Mouse (Mus musculus) small intestine, adult 2 months (tissue): ENCODE results near the gene Lmod3. TPM values are rescaled to one million over a fixed set of nuclear protein-coding genes. Genes with fewer than 3 reads are reported as not detected.
"Not testable (repeated sequence)": the region's sequence is repeated elsewhere in the genome, so short reads cannot be mapped to it uniquely, and the experiment has no call there.

Experiments used
- H3K27ac ChIP-seq: fragments of 200-500 bp; 2 replicates; pipeline ENCODE4 v1.5.1; 2012; ENCODE audit warnings: low read depth, low read length, control low read depth, inconsistent platforms; ENCODE audit not compliant: insufficient read depth
- H3K27me3 ChIP-seq: fragments of 200-500 bp; 2 replicates; pipeline ENCODE4 v1.6.1; 2012; ENCODE audit warnings: mild to moderate bottlenecking, moderate library complexity, low read length, inconsistent platforms; ENCODE audit not compliant: control insufficient read depth, insufficient read depth
- H3K36me3 ChIP-seq: fragments of 200-500 bp; 2 replicates; pipeline ENCODE4 v1.6.1; 2012; ENCODE audit warnings: mild to moderate bottlenecking, low read length, control low read depth, inconsistent platforms; ENCODE audit not compliant: control insufficient read depth, insufficient read depth
- H3K4me1 ChIP-seq: fragments of 200-500 bp; 2 replicates; pipeline ENCODE4 v1.6.1; 2012; ENCODE audit warnings: low read length, inconsistent platforms, mixed read lengths; ENCODE audit not compliant: control insufficient read depth, insufficient read depth, insufficient read length
- H3K4me3 ChIP-seq: fragments of 200-500 bp; 2 replicates; pipeline ENCODE4 v1.5.1; 2012; ENCODE audit warnings: low read depth, mild to moderate bottlenecking, control low read depth, inconsistent platforms, low read length, moderate library complexity
- CTCF ChIP-seq: fragments of 200-500 bp; IDR thresholded peaks from 2 replicates; pipeline ENCODE4 v1.5.1; 2012; ENCODE audit warnings: low read depth, mild to moderate bottlenecking, control low read depth, inconsistent platforms, low read length, moderate library complexity, mixed read lengths; ENCODE audit not compliant: insufficient replicate concordance, insufficient read length; ENCODE audit errors: extremely low read depth
- POLR2A ChIP-seq: fragments of 200-500 bp; IDR thresholded peaks from 2 replicates; pipeline ENCODE4 v1.6.1; 2012; ENCODE audit warnings: low read depth, mild to moderate bottlenecking, control low read depth, inconsistent platforms, low read length, moderate library complexity
- WGBS: fragments of 180-500 bp; shearing (Covaris S2); methylation state at CpG from one replicate; pipeline ENCODE4 v1.1.7; 2018; 5-methylcytosine and 5-hydroxymethylcytosine counted together
- polyA plus RNA-seq: library from polyadenylated mRNA; depleted of rRNA; stranded (reverse); fragments of >200 nt; gene quantifications from 2 replicates; pipeline ENCODE4 v1.2.3, GENCODE M21; 2012

Lmod3 gene
- polyA plus RNA-seq, 1 experiment, result not detected

GRCm38 (mm10) chr6:97266661-97267060, 14.1 kb upstream of the Lmod3 start:
- no peaks in the 10 kb centered on the region for H3K36me3 ChIP-seq
- H3K27me3 ChIP-seq, result no peaks in the 10 kb centered on the region
- no peaks in the 10 kb centered on the region for H3K4me1 ChIP-seq
- TF ChIP-seq POLR2A, result no peak
- WGBS, result 83% methylated on average over 4 of the region's 4 CpGs
- H3K4me3 ChIP-seq, result no peak overlapping the region
- no peak overlapping the region for H3K27ac ChIP-seq

- H3K27me3 ChIP-seq, result no peaks in the 10 kb centered on the region
- no peaks in the 10 kb centered on the region for H3K36me3 ChIP-seq
- no peaks in the 10 kb centered on the region for H3K4me1 ChIP-seq
- H3K4me3 ChIP-seq, result no peak overlapping the region
- 93% methylated on average over 3 of the region's 3 CpGs for WGBS
- no peak overlapping the region for H3K27ac ChIP-seq
- TF ChIP-seq POLR2A (no peak), CTCF (no peak)
Observed at GRCm38 (mm10) chr6:97265705-97266104, 13.1 kb upstream of the Lmod3 start.

- H3K36me3 ChIP-seq, result no peaks in the 10 kb centered on the region
- TF ChIP-seq POLR2A (no peak), CTCF (no peak)
- H3K4me1 ChIP-seq, result no peaks in the 10 kb centered on the region
- 68% methylated on average over 8 of the region's 8 CpGs for WGBS
- no peaks in the 10 kb centered on the region for H3K27me3 ChIP-seq
- H3K4me3 ChIP-seq, result no peak overlapping the region
- no peak overlapping the region for H3K27ac ChIP-seq
Observed at GRCm38 (mm10) chr6:97265240-97265639, 12.7 kb upstream of the Lmod3 start.

GRCm38 (mm10) chr6:97263750-97264149, 11.2 kb upstream of the Lmod3 start:
- not testable (repeated sequence) for H3K27me3 ChIP-seq, H3K4me3 ChIP-seq, H3K36me3 ChIP-seq, H3K4me1 ChIP-seq, H3K27ac ChIP-seq

GRCm38 (mm10) chr6:97262229-97262628, 9.7 kb upstream of the Lmod3 start:
- no peak overlapping the region for H3K4me3 ChIP-seq
- 71% methylated on average over 4 of the region's 4 CpGs for WGBS

GRCm38 (mm10) chr6:97259926-97260325, 7.4 kb upstream of the Lmod3 start:
- 91% methylated on average over 2 of the region's 2 CpGs for WGBS

More at GRCm38 (mm10) chr6:97262229-97262628, 9.7 kb upstream of the Lmod3 start:
- no peaks in the 10 kb centered on the region for H3K4me1 ChIP-seq
- no peak overlapping the region for H3K27ac ChIP-seq
- no peaks in the 10 kb centered on the region for H3K36me3 ChIP-seq
- H3K27me3 ChIP-seq, result no peaks in the 10 kb centered on the region
- TF ChIP-seq CTCF (no peak), POLR2A (no peak)

GRCm38 (mm10) chr6:97258489-97258888, 5.9 kb upstream of the Lmod3 start:
- H3K4me1 ChIP-seq, result no peaks in the 10 kb centered on the region
- no peaks in the 10 kb centered on the region for H3K36me3 ChIP-seq
- H3K27ac ChIP-seq, result no peak overlapping the region
- no peaks in the 10 kb centered on the region for H3K27me3 ChIP-seq
- TF ChIP-seq POLR2A (no peak), CTCF (no peak)
- H3K4me3 ChIP-seq, result no peak overlapping the region
- WGBS, result 79% methylated on average over 1 of the region's 1 CpGs

More at GRCm38 (mm10) chr6:97259926-97260325, 7.4 kb upstream of the Lmod3 start:
- not testable (repeated sequence) for H3K36me3 ChIP-seq, H3K4me1 ChIP-seq, H3K27ac ChIP-seq, H3K4me3 ChIP-seq, H3K27me3 ChIP-seq

- Histone ChIP-seq H3K27me3 (no peaks in the 10 kb centered on the region), H3K4me3 (no peak overlapping the region), H3K27ac (no peak overlapping the region), H3K4me1 (no peaks in the 10 kb centered on the region), H3K36me3 (no peaks in the 10 kb centered on the region)
- no peak for TF ChIP-seq POLR2A
- TF ChIP-seq CTCF, result no peak
- 63% methylated on average over 5 of the region's 5 CpGs for WGBS
Observed at GRCm38 (mm10) chr6:97252086-97252485, 473 bp downstream of the Lmod3 start.
